Mouse (Mus musculus): Measurements from ENCODE around the gene Dync1li2.

The Dync1li2 gene

GRCm38 (mm10) chr8:104379301-104379836 lies 63.5 kb downstream of the Dync1li2 start:
- no peak for DNase-seq

DNA sequence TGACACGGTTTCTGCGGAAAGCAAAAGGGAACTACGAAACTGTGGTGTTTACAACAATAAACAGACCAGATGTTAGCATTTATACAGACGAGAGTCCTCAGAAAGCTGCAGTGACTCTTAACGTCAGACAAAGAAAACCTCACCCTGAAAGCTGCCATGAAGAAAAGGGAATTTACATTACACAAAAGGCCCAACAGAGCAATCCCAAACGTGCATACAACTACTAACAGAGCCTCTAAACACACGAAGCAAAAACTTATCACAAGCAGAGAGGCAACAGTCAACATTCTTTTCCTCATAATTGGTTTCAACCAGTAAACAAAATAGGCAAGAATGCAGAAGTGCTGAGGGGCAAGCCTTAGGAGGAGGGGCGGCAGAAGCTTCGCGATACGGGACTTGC lies 66.2 kb downstream of the Dync1li2 start:
- DNase-seq = no peak

GRCm38 (mm10) chr8:104375959-104376358 lies 66.9 kb downstream of the Dync1li2 start:
- no peak for DNase-seq

DNA sequence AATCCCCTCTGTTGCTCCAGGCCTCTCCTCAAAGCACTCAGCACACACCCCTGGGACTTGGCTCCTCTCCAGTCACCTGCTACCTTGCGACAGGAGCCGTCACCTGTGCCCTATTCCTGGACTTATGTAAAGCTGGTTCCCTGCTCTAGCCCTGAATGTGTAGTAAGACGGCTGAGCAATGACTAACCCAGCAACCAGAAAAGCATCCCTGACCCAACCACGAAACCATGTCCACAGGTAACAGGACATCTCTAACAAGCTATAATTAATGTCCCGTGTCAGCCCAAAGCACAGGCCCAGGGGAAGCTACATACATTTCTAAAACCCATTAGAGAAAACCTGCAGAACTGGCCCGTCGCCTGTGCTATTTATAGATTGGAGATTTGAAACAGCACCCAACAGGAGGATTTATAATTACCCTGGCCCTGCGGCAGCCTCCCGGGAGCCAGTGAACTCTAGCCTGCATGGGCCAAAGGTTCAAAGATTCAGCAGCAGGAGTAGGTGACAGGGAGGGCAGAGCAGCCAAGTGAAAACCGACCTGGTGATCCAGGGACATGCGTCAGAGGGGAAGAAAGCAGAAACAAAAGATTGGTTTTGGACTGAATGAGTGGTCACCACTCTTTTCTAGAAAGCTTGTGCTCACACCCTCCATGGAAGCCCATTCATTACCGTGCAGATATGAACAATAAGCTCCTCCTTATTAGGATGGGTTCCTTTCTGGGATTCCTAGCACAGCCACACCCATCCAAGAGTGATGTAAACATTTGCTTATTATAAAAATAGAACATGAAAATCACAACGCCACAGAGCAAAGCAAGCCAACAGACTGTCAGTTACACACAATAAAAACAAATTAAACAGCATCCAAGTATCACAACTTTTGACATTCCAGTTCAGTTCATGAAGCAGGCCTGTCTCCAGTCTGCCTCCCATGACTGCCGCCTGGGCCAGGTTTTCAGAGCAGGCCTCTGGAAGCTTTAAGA lies 67.7 kb downstream of the Dync1li2 start:
- no peak for DNase-seq

DNA sequence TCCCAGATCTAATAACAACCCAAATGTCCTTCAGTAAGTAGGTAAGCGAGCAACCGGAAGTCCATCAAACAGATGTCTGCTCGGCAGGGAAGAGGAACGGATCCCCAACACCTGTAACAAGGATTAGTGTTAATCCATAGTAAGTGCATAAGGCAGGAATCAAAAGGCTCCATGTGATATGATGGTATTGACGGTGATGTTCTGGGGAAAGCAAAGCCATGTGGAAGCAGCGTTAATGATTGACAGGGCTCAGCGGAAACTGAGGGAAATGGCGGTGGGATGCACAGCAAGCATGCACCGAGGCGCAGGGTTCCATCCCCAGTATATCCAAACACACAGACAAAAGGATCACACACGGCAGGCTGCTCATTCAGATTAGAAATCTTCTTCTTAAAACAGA lies 68.6 kb downstream of the Dync1li2 start:
- DNase-seq = no peak

DNA sequence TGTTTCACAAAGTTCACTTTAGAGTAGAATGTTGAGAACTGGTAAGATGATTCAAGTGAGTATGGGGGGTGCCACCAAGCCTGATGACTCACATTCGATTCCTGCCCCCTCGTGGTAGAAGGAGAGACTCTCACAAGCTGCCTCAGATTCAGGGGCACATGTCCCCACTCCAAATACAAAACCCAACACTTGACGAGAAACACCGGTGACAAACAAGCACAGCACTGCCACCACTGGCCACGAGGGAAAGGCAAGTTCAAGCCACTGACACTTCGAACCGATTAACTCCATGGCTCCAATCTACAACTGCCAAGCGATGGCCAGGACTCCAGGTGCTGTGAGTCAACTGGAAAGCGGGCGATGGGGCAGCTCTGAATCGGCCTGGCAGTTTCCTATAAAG lies 69.1 kb downstream of the Dync1li2 start:
- no peak for DNase-seq

GRCm38 (mm10) chr8:104371121-104371520 lies 71.7 kb downstream of the Dync1li2 start:
- DNase-seq = no peak

GRCm38 (mm10) chr8:104370071-104370470 lies 72.8 kb downstream of the Dync1li2 start:
- DNase-seq = no peak

DNA sequence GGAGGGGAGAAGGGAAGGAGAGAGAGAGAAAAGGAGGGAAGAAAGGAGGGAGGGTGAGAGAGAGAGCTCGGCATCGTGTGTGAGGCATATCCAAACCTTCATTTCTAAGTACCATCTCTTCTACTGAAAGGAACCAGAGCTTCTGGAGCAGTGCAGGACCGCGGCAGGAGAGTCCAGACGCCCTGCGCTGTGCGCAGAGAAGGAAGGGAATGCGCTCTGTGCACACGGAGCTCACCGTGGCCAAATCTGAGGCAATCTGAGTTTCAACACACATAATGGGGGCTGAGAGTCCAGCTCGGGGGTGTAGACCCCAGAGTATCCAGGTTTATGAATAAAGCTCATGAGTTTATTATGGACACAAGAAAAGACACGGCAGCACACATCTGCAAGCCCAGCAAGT lies 73.3 kb downstream of the Dync1li2 start:
- DNase-seq = no peak
